7 mouse cellular contexts compared by ENCODE assay signal in the genomic region with DNA sequence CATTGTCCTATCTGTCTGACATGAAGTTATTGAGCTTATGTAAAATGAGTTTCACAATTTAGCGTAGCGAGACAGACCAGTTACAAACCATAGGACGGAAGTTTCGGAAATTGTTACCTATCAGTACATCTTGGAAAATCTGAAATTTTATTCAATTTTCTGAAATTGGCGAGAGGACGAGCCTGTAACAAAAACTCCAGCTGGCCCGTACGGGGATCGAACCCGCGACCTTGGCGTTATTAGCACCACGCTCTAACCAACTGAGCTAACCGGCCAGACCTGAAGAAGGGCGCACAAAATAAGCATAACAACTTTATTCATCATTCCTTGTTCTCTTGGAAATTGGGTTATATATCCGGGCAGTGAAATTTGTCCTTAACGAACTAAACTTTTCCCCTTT. TPM values are rescaled to one million over a fixed set of nuclear protein-coding genes. Genes with fewer than 3 reads are reported as not detected.
A peak's percentile ranks its signal among the peaks of the same experiment; 100 is the strongest.
DNase-seq lines count a peak whose midpoint lies in the region; ATAC-seq and TF ChIP-seq lines count a peak whose summit lies in the region.

No protein-coding gene starts in this region.

- peaks cover 5% of the 10 kb centered on the region; the same call in 1 of the 2 replicates for H3K4me1 ChIP-seq in embryonic facial prominence, embryonic 14.5 days (ENCODE audit: control insufficient read depth, insufficient read depth, low read length)
- no peaks in the 10 kb centered on the region for H3K4me1 ChIP-seq in limb, embryonic 14.5 days (ENCODE audit: control insufficient read depth, insufficient read depth, low read length)
- H3K4me1 ChIP-seq in midbrain, embryonic 15.5 days, result peaks cover 20% of the 10 kb centered on the region

- H3K4me2 ChIP-seq in embryonic facial prominence, embryonic 14.5 days (ENCODE audit: low read depth, low read length), result peak overlapping the region; percentile 66
- H3K4me2 ChIP-seq in limb, embryonic 14.5 days (replicated peaks; ENCODE audit: low read depth, low read length, severe bottlenecking), result peak overlapping the region; percentile 43
- H3K4me2 ChIP-seq in midbrain, embryonic 15.5 days, result peak overlapping the region; percentile 62

- no peaks in the 10 kb centered on the region for H3K36me3 ChIP-seq in embryonic facial prominence, embryonic 14.5 days (ENCODE audit: control insufficient read depth, insufficient read depth, low read length)
- H3K36me3 ChIP-seq in limb, embryonic 14.5 days (ENCODE audit: control insufficient read depth, insufficient read depth, low read length), result no peaks in the 10 kb centered on the region
- no peaks in the 10 kb centered on the region for H3K36me3 ChIP-seq in midbrain, embryonic 15.5 days (replicated peaks)

- H3K9me3 ChIP-seq in embryonic facial prominence, embryonic 14.5 days (ENCODE audit: control insufficient read depth, low read length), result no peaks in the 10 kb centered on the region
- H3K9me3 ChIP-seq in limb, embryonic 14.5 days (ENCODE audit: control insufficient read depth, low read length), result no peaks in the 10 kb centered on the region
- H3K9me3 ChIP-seq in midbrain, embryonic 15.5 days, result no peaks in the 10 kb centered on the region

- H3K4me3 ChIP-seq in embryonic facial prominence, embryonic 14.5 days (ENCODE audit: low read depth, low read length), result peak overlapping the region; percentile 64
- H3K4me3 ChIP-seq in limb, embryonic 14.5 days (replicated peaks; ENCODE audit: low read length), result peak overlapping the region; percentile 49
- H3K4me3 ChIP-seq in midbrain, embryonic 15.5 days, result peak overlapping the region; percentile 52

- TF ChIP-seq POLR2A in limb, embryonic 14.5 days (IDR thresholded peaks at IDR 0.05; ENCODE audit: borderline replicate concordance, extremely low read depth, insufficient read depth, insufficient read length), result no peak

- H3K27me3 ChIP-seq in embryonic facial prominence, embryonic 14.5 days (replicated peaks; ENCODE audit: control insufficient read depth, insufficient read depth, low read length), result no peaks in the 10 kb centered on the region
- H3K27me3 ChIP-seq in limb, embryonic 14.5 days (ENCODE audit: control insufficient read depth, insufficient read depth, low read length), result no peaks in the 10 kb centered on the region
- H3K27me3 ChIP-seq in midbrain, embryonic 15.5 days (replicated peaks), result no peaks in the 10 kb centered on the region

- WGBS in embryonic facial prominence, embryonic 14.5 days, result under 1% methylated on average over 17 of the region's 17 CpGs
- WGBS in limb, embryonic 14.5 days, result under 1% methylated on average over 17 of the region's 17 CpGs
- WGBS in midbrain, embryonic 15.5 days, result under 1% methylated on average over 17 of the region's 17 CpGs

- peak; percentile 87 for DNase-seq in adrenal gland, postnatal 25 days
- peak; percentile 89 for DNase-seq in embryonic facial prominence, embryonic 14.5 days (ENCODE audit: low spot score)
- DNase-seq in heart, adult 9 months (ENCODE audit: low spot score in 2 of 2), result peak; percentile 73 to 91
- peak; percentile 95 for DNase-seq in kidney, adult 9 months
- DNase-seq in limb, embryonic 14.5 days (ENCODE audit: low spot score), result peak; percentile 93
- peak; percentile 92 to 93 for DNase-seq in spleen, postnatal 10 days (ENCODE audit: low spot score in 2 of 2)

- ATAC-seq in embryonic facial prominence, embryonic 14.5 days (ENCODE audit: low read depth), result peak; percentile 90
- ATAC-seq in limb, embryonic 14.5 days (ENCODE audit: low FRiP score, low read depth), result peak; percentile 86
- peak; percentile 93 for ATAC-seq in midbrain, embryonic 15.5 days (replicated peaks)

- H3K27ac ChIP-seq in embryonic facial prominence, embryonic 14.5 days (replicated peaks; ENCODE audit: low read depth, low read length), result peak overlapping the region; percentile 86
- peak overlapping the region; percentile 45; the same call in 1 of the 2 replicates for H3K27ac ChIP-seq in limb, embryonic 14.5 days (replicated peaks; ENCODE audit: low read depth, low read length)
- peak overlapping the region; percentile 62 for H3K27ac ChIP-seq in midbrain, embryonic 15.5 days

- H3K9ac ChIP-seq in embryonic facial prominence, embryonic 14.5 days (ENCODE audit: low read depth, low read length), result peak overlapping the region; percentile 65
- H3K9ac ChIP-seq in limb, embryonic 14.5 days (ENCODE audit: low read depth, low read length, severe bottlenecking), result peak overlapping the region; percentile 47
- peak overlapping the region; percentile 52 for H3K9ac ChIP-seq in midbrain, embryonic 15.5 days

RNA-seq across cellular contexts. Expression of a gene that starts 14.2 kb away (rescaled TPM):
- 6.4 and 6.9 TPM in 2 replicates for total RNA-seq in adrenal gland, postnatal 25 days (2021)
- 10.3 and 11.6 TPM in 2 replicates for polyA plus RNA-seq in embryonic facial prominence, embryonic 14.5 days (2014; fragmentation: Nextera tagmentation; extraction: Ambion mirVana)
- 6.9 and 9.9 TPM in 2 replicates for polyA plus RNA-seq in limb, embryonic 14.5 days (2012; rRNA removed)
- polyA plus RNA-seq in limb, embryonic 14.5 days (2014; fragmentation: Nextera tagmentation; extraction: Ambion mirVana), result 12.0 and 12.2 TPM in 2 replicates
- 9.8 and 9.9 TPM in 2 replicates for polyA plus RNA-seq in midbrain, embryonic 15.5 days (2015; fragmentation: Nextera tagmentation; extraction: Ambion mirVana)

RNA-seq across cellular contexts. Expression of a gene that starts 27.8 kb away (rescaled TPM):
- total RNA-seq in adrenal gland, postnatal 25 days (2021), result not detected in 2 replicates
- polyA plus RNA-seq in embryonic facial prominence, embryonic 14.5 days (2014; fragmentation: Nextera tagmentation; extraction: Ambion mirVana), result 0.18 TPM in 1 of 2 replicates, not detected in the other
- 0.31 and 0.32 TPM in 2 replicates for polyA plus RNA-seq in limb, embryonic 14.5 days (2012; rRNA removed)
- polyA plus RNA-seq in limb, embryonic 14.5 days (2014; fragmentation: Nextera tagmentation; extraction: Ambion mirVana), result not detected in 2 replicates
- polyA plus RNA-seq in midbrain, embryonic 15.5 days (2015; fragmentation: Nextera tagmentation; extraction: Ambion mirVana), result 0.09 and 0.25 TPM in 2 replicates

RNA-seq across cellular contexts. Expression of a gene that starts 50.7 kb away (rescaled TPM):
- not detected in 2 replicates for total RNA-seq in adrenal gland, postnatal 25 days (2021)
- 0.40 and 0.51 TPM in 2 replicates for polyA plus RNA-seq in embryonic facial prominence, embryonic 14.5 days (2014; fragmentation: Nextera tagmentation; extraction: Ambion mirVana)
- 0.62 and 0.79 TPM in 2 replicates for polyA plus RNA-seq in limb, embryonic 14.5 days (2012; rRNA removed)
- 0.89 and 1.2 TPM in 2 replicates for polyA plus RNA-seq in limb, embryonic 14.5 days (2014; fragmentation: Nextera tagmentation; extraction: Ambion mirVana)
- not detected in 2 replicates for polyA plus RNA-seq in midbrain, embryonic 15.5 days (2015; fragmentation: Nextera tagmentation; extraction: Ambion mirVana)

Comparison
In these comparisons a context has a peak if more than half of its experiments do, and no peak if none do; other contexts are left out.
1. Peak in every context shown above with its lines: DNase-seq, ATAC-seq, H3K4me3 ChIP-seq and H3K27ac ChIP-seq.